15 mouse cellular contexts compared by ENCODE assay signal in genomic region chr16:92425875-92426274, GRCm38 (mm10). TPM values are rescaled to one million over a fixed set of nuclear protein-coding genes. Genes with fewer than 3 reads are reported as not detected.
DNase-seq lines count a peak whose midpoint lies in the region; ATAC-seq lines count a peak whose summit lies in the region.
"Had no signal": no experiment of that assay in that cellular context is flagged by ENCODE, and none has a peak within 500 bp of the region (broad histone marks: within the 10 kb centered on the region; RNA-seq: fewer than 3 reads in every experiment).

No protein-coding gene starts in this region.

- no peak overlapping the region for H3K4me2 ChIP-seq in heart, embryonic 13.5 days
- no peak overlapping the region for H3K4me2 ChIP-seq in stomach, embryonic 14.5 days (replicated peaks; ENCODE audit: low read depth, low read length)
- H3K4me2 ChIP-seq: kidney, embryonic 15.5 days; lung, embryonic 15.5 days had no signal

- H3K36me3 ChIP-seq in heart, embryonic 13.5 days, result 0 out of 2 replicates have a peak, but pooled peaks cover 4% of the 10 kb centered on the region
- no peaks in the 10 kb centered on the region for H3K36me3 ChIP-seq in stomach, embryonic 14.5 days (ENCODE audit: control insufficient read depth, insufficient read depth, low read length)
- H3K36me3 ChIP-seq: kidney, embryonic 15.5 days; lung, embryonic 15.5 days had no signal

- peaks cover 93% of the 10 kb centered on the region for H3K4me1 ChIP-seq in heart, embryonic 13.5 days
- H3K4me1 ChIP-seq in stomach, embryonic 14.5 days (ENCODE audit: control insufficient read depth, insufficient read depth, low read length), result peaks cover 27% of the 10 kb centered on the region; the same call in 1 of the 2 replicates

- peak overlapping the region; percentile 100 for H3K27ac ChIP-seq in heart, embryonic 13.5 days (replicated peaks)
- H3K27ac ChIP-seq in stomach, embryonic 14.5 days (ENCODE audit: low read length), result no peak overlapping the region
- H3K27ac ChIP-seq: kidney, embryonic 15.5 days; lung, embryonic 15.5 days; midbrain, embryonic 10.5 days had no signal

- no peak for DNase-seq in heart, postnatal 4 days
- DNase-seq in lung, postnatal 10 days, result peak; percentile 31
- DNase-seq in lung, adult 18-20 months, result no peak
- peak; percentile 54 for DNase-seq in Muller cell, postnatal 12 days (ENCODE audit: inconsistent ontology term)
- DNase-seq in thymus, postnatal 36 days, result no peak
- DNase-seq in layer of hippocampus, adult 8-10 months (ENCODE audit: low spot score in 2 of 2), result no peak
- DNase-seq: cerebellum, postnatal 25 days; heart, adult 18-20 months; spleen, adult 18-20 months; thymus, adult 2 months had no signal

- no peaks in the 10 kb centered on the region for H3K27me3 ChIP-seq in heart, embryonic 13.5 days (replicated peaks)
- H3K27me3 ChIP-seq in stomach, embryonic 14.5 days (ENCODE audit: control insufficient read depth, insufficient read depth, low read length), result no peaks in the 10 kb centered on the region
- H3K27me3 ChIP-seq: kidney, embryonic 15.5 days; lung, embryonic 15.5 days had no signal

- WGBS in heart, embryonic 13.5 days, result 76% methylated on average over 11 of the region's 11 CpGs
- 57% methylated on average over 11 of the region's 11 CpGs for WGBS in stomach, embryonic 14.5 days

- no peaks in the 10 kb centered on the region for H3K9me3 ChIP-seq in heart, embryonic 13.5 days
- H3K9me3 ChIP-seq in stomach, embryonic 14.5 days (ENCODE audit: control insufficient read depth, low read depth, low read length), result no peaks in the 10 kb centered on the region
- H3K9me3 ChIP-seq: kidney, embryonic 15.5 days; lung, embryonic 15.5 days; midbrain, embryonic 10.5 days had no signal

- ATAC-seq in heart, embryonic 13.5 days (ENCODE audit: extremely low read depth, insufficient number of reproducible peaks, low FRiP score, low TSS enrichment), result no peak
- ATAC-seq in stomach, embryonic 14.5 days (ENCODE audit: insufficient number of reproducible peaks, insufficient read depth, low FRiP score, low read depth), result 0 out of 2 replicates have a peak, but pooled peaks have one; percentile 12

- peak overlapping the region; percentile 78 for H3K9ac ChIP-seq in heart, embryonic 13.5 days
- H3K9ac ChIP-seq in stomach, embryonic 14.5 days (replicated peaks; ENCODE audit: low read depth, low read length), result no peak overlapping the region
- H3K9ac ChIP-seq: kidney, embryonic 15.5 days; lung, embryonic 15.5 days had no signal

- H3K4me3 ChIP-seq in heart, embryonic 13.5 days, result no peak overlapping the region
- no peak overlapping the region for H3K4me3 ChIP-seq in stomach, embryonic 14.5 days (ENCODE audit: low read depth, low read length)
- H3K4me3 ChIP-seq: kidney, embryonic 15.5 days; lung, embryonic 15.5 days; midbrain, embryonic 10.5 days had no signal

RNA-seq across cellular contexts. Expression of gene Rcan1, which starts 44.8 kb away (rescaled TPM):
- 103 and 133 TPM in 2 replicates for polyA plus RNA-seq in heart, embryonic 13.5 days (2015; fragmentation: Nextera tagmentation; extraction: Ambion mirVana)
- total RNA-seq in heart, postnatal 4 days (2021), result 100 to 1,000 TPM; 117 to 127 TPM
- 21.2 and 22.8 TPM in 2 replicates for polyA plus RNA-seq in stomach, embryonic 14.5 days (2014; fragmentation: Nextera tagmentation; extraction: Ambion mirVana)
- 10 to 100 TPM; 42.4 to 47.6 (median 45.9) TPM for total RNA-seq in layer of hippocampus, adult 8-10 months (2022)

RNA-seq across cellular contexts. Expression of gene Clic6, which starts 59.7 kb away (rescaled TPM):
- 1.4 and 1.5 TPM in 2 replicates for polyA plus RNA-seq in heart, embryonic 13.5 days (2015; fragmentation: Nextera tagmentation; extraction: Ambion mirVana)
- 1 to 10 TPM; 1.0 to 1.8 TPM for total RNA-seq in heart, postnatal 4 days (2021)
- polyA plus RNA-seq in stomach, embryonic 14.5 days (2014; fragmentation: Nextera tagmentation; extraction: Ambion mirVana), result 9.2 and 13.0 TPM in 2 replicates
- 1 to 10 TPM in 3 of 4 experiments, under 1 TPM in 1; 0.72 to 2.5 (median 2.4) TPM for total RNA-seq in layer of hippocampus, adult 8-10 months (2022)

Comparison
In these comparisons a context has a peak if more than half of its experiments do, and no peak if none do; other contexts are left out.
1. DNase-seq: peak in lung, postnatal 10 days (single experiment) and Muller cell, postnatal 12 days (single experiment); none in heart, postnatal 4 days (single experiment), lung, adult 18-20 months (0 of 2), thymus, postnatal 36 days (0 of 2) and layer of hippocampus, adult 8-10 months (0 of 2).